Comparison of ENCODE assay signal across 8 mouse cellular contexts in genomic region chr13:63568306-63568705, GRCm38 (mm10). TPM values are rescaled to one million over a fixed set of nuclear protein-coding genes. Genes with fewer than 3 reads are reported as not detected.
A peak's percentile ranks its signal among the peaks of the same experiment; 100 is the strongest.
DNase-seq lines count a peak whose midpoint lies in the region; ATAC-seq and TF ChIP-seq lines count a peak whose summit lies in the region.

No protein-coding gene starts in this region.

- H3K79me2 ChIP-seq in myocyte (ENCODE audit: control insufficient read depth, insufficient read depth) = no peaks in the 10 kb centered on the region

- WGBS in kidney, embryonic 16.5 days = 2% methylated on average over 14 of the region's 14 CpGs
- under 1% methylated on average over 14 of the region's 14 CpGs for WGBS in hindbrain, embryonic 16.5 days

- DNase-seq in kidney, postnatal 10 days = no peak
- no peak for DNase-seq in gastrocnemius, adult 8-10 months (ENCODE audit: low spot score in 2 of 2)
- no peak for DNase-seq in frontal cortex, adult 2 months (ENCODE audit: extremely low spot score in 1 of 2, low spot score in 1 of 2)

- no peaks in the 10 kb centered on the region for H3K9me3 ChIP-seq in kidney, embryonic 16.5 days (ENCODE audit: low read length)
- H3K9me3 ChIP-seq in hindbrain, embryonic 16.5 days (ENCODE audit: control insufficient read depth, low read length) = no peaks in the 10 kb centered on the region

- peak overlapping the region; percentile 54 for H3ac ChIP-seq in myocyte (ENCODE audit: control insufficient read depth, insufficient read length)

- peak overlapping the region; percentile 53 for H3K4me3 ChIP-seq in kidney, embryonic 16.5 days (ENCODE audit: low read length)
- H3K4me3 ChIP-seq in brown adipose tissue, adult 24 weeks (ENCODE audit: insufficient read depth, low read depth, low read length) = peak overlapping the region; percentile 85
- H3K4me3 ChIP-seq in hindbrain, embryonic 16.5 days (ENCODE audit: low read length) = peak overlapping the region; percentile 93
- peak overlapping the region; percentile 92 for H3K4me3 ChIP-seq in myocyte

- peak overlapping the region; percentile 84 for H3K4me2 ChIP-seq in kidney, embryonic 16.5 days (replicated peaks; ENCODE audit: low read depth, low read length)
- H3K4me2 ChIP-seq in hindbrain, embryonic 16.5 days (ENCODE audit: low read length) = peak overlapping the region; percentile 98
- H3K4me2 ChIP-seq in myocyte (ENCODE audit: low read depth) = peak overlapping the region; percentile 85

- no peak for ATAC-seq in kidney, embryonic 16.5 days (ENCODE audit: low FRiP score, low TSS enrichment)
- ATAC-seq in hindbrain, embryonic 16.5 days = no peak
- no peak for ATAC-seq in activated CD4-positive, CD25-positive, alpha-beta regulatory T cell, adult 4 months

- H3K27ac ChIP-seq in kidney, embryonic 16.5 days (ENCODE audit: low read length) = peak overlapping the region; percentile 92
- no peak overlapping the region for H3K27ac ChIP-seq in brown adipose tissue, adult 24 weeks (replicated peaks; ENCODE audit: low read depth, low read length)
- peak overlapping the region; percentile 88 for H3K27ac ChIP-seq in hindbrain, embryonic 16.5 days (ENCODE audit: low read depth, low read length)

- no peak for TF ChIP-seq POLR2A in myocyte (IDR thresholded peaks at IDR 0.05; ENCODE audit: insufficient read length, low read depth)

- H3K4me1 ChIP-seq in kidney, embryonic 16.5 days (ENCODE audit: insufficient read depth, low read length) = peaks cover 32% of the 10 kb centered on the region
- no peaks in the 10 kb centered on the region for H3K4me1 ChIP-seq in brown adipose tissue, adult 24 weeks (ENCODE audit: control insufficient read depth, insufficient read depth, insufficient read length, low read length)
- peaks cover 16% of the 10 kb centered on the region for H3K4me1 ChIP-seq in hindbrain, embryonic 16.5 days (ENCODE audit: control insufficient read depth, insufficient read depth, low read depth, low read length)

- no peaks in the 10 kb centered on the region for H3K36me3 ChIP-seq in kidney, embryonic 16.5 days (ENCODE audit: insufficient read depth, low read length)
- H3K36me3 ChIP-seq in hindbrain, embryonic 16.5 days (ENCODE audit: control insufficient read depth, insufficient read depth, low read length) = no peaks in the 10 kb centered on the region
- H3K36me3 ChIP-seq in myocyte (ENCODE audit: control insufficient read depth, insufficient read depth) = no peaks in the 10 kb centered on the region

- peaks cover 9% of the 10 kb centered on the region; the same call in 1 of the 2 replicates for H3K27me3 ChIP-seq in kidney, embryonic 16.5 days (ENCODE audit: insufficient read depth, low read length)
- peaks cover 5% of the 10 kb centered on the region for H3K27me3 ChIP-seq in hindbrain, embryonic 16.5 days (replicated peaks; ENCODE audit: control insufficient read depth, insufficient read depth, low read length)
- peaks cover 14% of the 10 kb centered on the region for H3K27me3 ChIP-seq in myocyte (ENCODE audit: control insufficient read depth, insufficient read depth, insufficient read length)

- peak overlapping the region; percentile 75 for H3K9ac ChIP-seq in kidney, embryonic 16.5 days (replicated peaks; ENCODE audit: low read length)
- H3K9ac ChIP-seq in hindbrain, embryonic 16.5 days (ENCODE audit: low read depth, low read length) = peak overlapping the region; percentile 71

TF ChIP-seq in myocyte, 11 proteins besides CTCF, POLR2A, EP300 and RAD21:
- no peak for TF ChIP-seq POLR2AphosphoS2 (IDR thresholded peaks at IDR 0.05; ENCODE audit: insufficient read length, low read depth)
- no peak for TF ChIP-seq USF1 (IDR thresholded peaks at IDR 0.05; ENCODE audit: low read depth)
- no peak for TF ChIP-seq SRF (IDR thresholded peaks at IDR 0.05; ENCODE audit: control insufficient read depth, insufficient read length, low read depth)
- no peak for TF ChIP-seq MYOD1 (IDR thresholded peaks at IDR 0.05; ENCODE audit: control insufficient read depth in 1 of 3, insufficient read length in 2 of 3, low read depth in 2 of 3)
- TF ChIP-seq REST (IDR thresholded peaks at IDR 0.05; ENCODE audit: insufficient read depth, insufficient read length) = no peak
- no peak for TF ChIP-seq MAX (IDR thresholded peaks at IDR 0.05; ENCODE audit: low read depth)
- TF ChIP-seq TCF12 (IDR thresholded peaks at IDR 0.05; ENCODE audit: insufficient read depth, poor library complexity, severe bottlenecking) = no peak
- TF ChIP-seq MYOG (IDR thresholded peaks at IDR 0.05; ENCODE audit: control insufficient read depth in 1 of 3, insufficient read depth in 1 of 3, insufficient read length in 2 of 3, low read depth in 2 of 3) = no peak
- no peak for TF ChIP-seq TCF3 (IDR thresholded peaks at IDR 0.05; ENCODE audit: insufficient read length, low read depth)
- TF ChIP-seq E2F4 (IDR thresholded peaks at IDR 0.05; ENCODE audit: insufficient read depth) = no peak
- TF ChIP-seq CEBPB (IDR thresholded peaks at IDR 0.05; ENCODE audit: insufficient read depth, poor library complexity, severe bottlenecking) = no peak
TF ChIP-seq in myocyte: peak in this region for 0.

RNA-seq across cellular contexts. Expression of gene Ptch1, which starts 5.1 kb away (rescaled TPM):
- polyA plus RNA-seq in kidney, embryonic 16.5 days (2015; fragmentation: Nextera tagmentation; extraction: Ambion mirVana) = 15.8 and 18.9 TPM in 2 replicates
- 4.8 and 7.9 TPM in 2 replicates for polyA plus RNA-seq in brown adipose tissue, adult 24 weeks (2012; ENCODE audit: insufficient read depth, insufficient read length, missing spikeins)
- polyA plus RNA-seq in hindbrain, embryonic 16.5 days (2015; fragmentation: Nextera tagmentation; extraction: Ambion mirVana) = 15.3 and 17.3 TPM in 2 replicates
- polyA plus RNA-seq in myocyte (2012; fragmentation: generic; extraction: Trizol) = 2.2 TPM
- polyA plus RNA-seq in activated CD4-positive, CD25-positive, alpha-beta regulatory T cell, adult 4 months (2017; shearing (Covaris generic)) = 10 to 100 TPM; 10.2 to 10.3 TPM
- total RNA-seq in gastrocnemius, adult 8-10 months (2022) = 10 to 100 TPM in 1 of 4 experiments, 1 to 10 TPM in 3; 6.6 to 10.3 (median 8.3) TPM
- polyA plus RNA-seq in frontal cortex, adult 2 months (2012; rRNA removed) = 26.5 and 27.8 TPM in 2 replicates
